Mouse (Mus musculus): Measurements from ENCODE around the gene Gm21936.
"Not testable (repeated sequence)": the region's sequence is repeated elsewhere in the genome, so short reads cannot be mapped to it uniquely, and the experiment has no call there.

GRCm38 (mm10) chr12:87775655-87776054, 19.7 kb upstream of the Gm21936 start, which contains the start of gene Gm21319:
- TF ChIP-seq CTCF (IDR thresholded peaks at IDR 0.05; ENCODE audit: extremely low read depth, insufficient read depth, insufficient read length, insufficient replicate concordance); POLR2A (IDR thresholded peaks at IDR 0.05; ENCODE audit: low read depth, low read length): not testable (repeated sequence)

Data from spleen, adult 2 months (tissue).